Mouse (Mus musculus): ENCODE measurements at regions not wholly inside any gene's neighbourhood (a gene's known extent, or its start where the extent isn't known, plus 50 kb on each side); places are given as distances from the start of the nearest gene placed in this dataset.
A peak's percentile ranks its signal among the peaks of the same experiment; 100 is the strongest.

DNA sequence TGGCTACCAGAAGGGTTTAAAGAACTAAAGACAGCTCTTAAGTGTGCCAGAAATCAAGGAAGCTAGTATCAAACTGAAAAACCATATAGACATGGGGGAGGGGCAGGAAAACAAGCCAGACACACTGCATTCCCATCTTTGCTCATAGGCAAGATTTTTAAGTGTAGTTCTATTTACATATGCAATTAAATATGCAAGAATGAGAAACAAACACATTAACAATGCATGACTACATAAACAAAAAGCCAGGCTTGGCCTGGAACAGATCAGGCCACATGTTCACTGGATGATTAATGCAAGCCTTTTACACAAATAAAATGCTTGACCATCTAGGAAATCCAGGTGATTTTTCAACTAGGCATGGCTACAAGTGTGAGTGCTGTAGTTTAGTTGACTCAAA lies 798.0 kb downstream of the Cypt12 start:
- no peak overlapping the region for H3K4me2 ChIP-seq (ENCODE audit: low read length)
- no peaks in the 10 kb centered on the region for H3K36me3 ChIP-seq (ENCODE audit: control insufficient read depth, insufficient read depth, low read length)
- no peak for ATAC-seq (ENCODE audit: insufficient number of reproducible peaks, insufficient read depth, low FRiP score, low read depth)
- H3K27me3 ChIP-seq (ENCODE audit: control insufficient read depth, insufficient read depth, low read length): no peaks in the 10 kb centered on the region
- H3K9me3 ChIP-seq (ENCODE audit: control insufficient read depth, low read length): no peaks in the 10 kb centered on the region
- H3K4me1 ChIP-seq (ENCODE audit: control insufficient read depth in 2 of 2, insufficient read depth in 2 of 2, low read length in 2 of 2): no peaks in the 10 kb centered on the region
- H3K27ac ChIP-seq (replicated peaks in 1 of 2; ENCODE audit: control insufficient read depth in 1 of 2, insufficient read depth in 1 of 2, low read depth in 2 of 2, low read length in 2 of 2): no peak overlapping the region
- H3K9ac ChIP-seq (ENCODE audit: low read length): no peak overlapping the region
- H3K4me3 ChIP-seq (ENCODE audit: control insufficient read depth in 1 of 2, insufficient read depth in 1 of 2, low read depth in 1 of 2, low read length in 2 of 2): no peak overlapping the region

DNA sequence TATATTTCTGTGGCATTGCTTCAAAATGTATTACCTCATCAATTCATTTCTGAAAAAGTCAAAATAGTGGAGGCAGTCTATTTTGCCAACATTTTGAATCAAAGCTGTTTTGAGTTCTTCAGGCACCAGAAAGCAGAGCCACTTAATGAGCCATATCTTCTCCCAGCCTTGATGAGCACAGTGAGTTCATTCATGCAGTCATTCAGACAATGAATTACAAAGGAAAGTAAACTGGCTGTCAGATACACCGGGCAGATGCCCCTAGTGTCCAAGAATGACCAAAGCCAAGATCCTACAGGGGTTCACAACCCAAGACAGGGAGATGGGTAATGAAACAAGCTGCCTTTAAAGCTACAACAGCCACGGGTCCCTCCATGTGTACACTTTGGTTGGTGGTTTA lies 798.7 kb downstream of the Cypt12 start:
- H3K36me3 ChIP-seq (ENCODE audit: control insufficient read depth, insufficient read depth, low read length): no peaks in the 10 kb centered on the region
- H3K4me1 ChIP-seq (ENCODE audit: control insufficient read depth in 2 of 2, insufficient read depth in 2 of 2, low read length in 2 of 2): no peaks in the 10 kb centered on the region
- no peak for ATAC-seq (ENCODE audit: insufficient number of reproducible peaks, insufficient read depth, low FRiP score, low read depth)
- H3K4me3 ChIP-seq (ENCODE audit: control insufficient read depth in 1 of 2, insufficient read depth in 1 of 2, low read depth in 1 of 2, low read length in 2 of 2): no peak overlapping the region
- 64% methylated on average over 2 of the region's 2 CpGs for WGBS
- no peaks in the 10 kb centered on the region for H3K27me3 ChIP-seq (ENCODE audit: control insufficient read depth, insufficient read depth, low read length)
- no peak overlapping the region for H3K4me2 ChIP-seq (ENCODE audit: low read length)
- no peaks in the 10 kb centered on the region for H3K9me3 ChIP-seq (ENCODE audit: control insufficient read depth, low read length)
- H3K9ac ChIP-seq (ENCODE audit: low read length): no peak overlapping the region
- H3K27ac ChIP-seq (replicated peaks in 1 of 2; ENCODE audit: control insufficient read depth in 1 of 2, insufficient read depth in 1 of 2, low read depth in 2 of 2, low read length in 2 of 2): no peak overlapping the region

DNA sequence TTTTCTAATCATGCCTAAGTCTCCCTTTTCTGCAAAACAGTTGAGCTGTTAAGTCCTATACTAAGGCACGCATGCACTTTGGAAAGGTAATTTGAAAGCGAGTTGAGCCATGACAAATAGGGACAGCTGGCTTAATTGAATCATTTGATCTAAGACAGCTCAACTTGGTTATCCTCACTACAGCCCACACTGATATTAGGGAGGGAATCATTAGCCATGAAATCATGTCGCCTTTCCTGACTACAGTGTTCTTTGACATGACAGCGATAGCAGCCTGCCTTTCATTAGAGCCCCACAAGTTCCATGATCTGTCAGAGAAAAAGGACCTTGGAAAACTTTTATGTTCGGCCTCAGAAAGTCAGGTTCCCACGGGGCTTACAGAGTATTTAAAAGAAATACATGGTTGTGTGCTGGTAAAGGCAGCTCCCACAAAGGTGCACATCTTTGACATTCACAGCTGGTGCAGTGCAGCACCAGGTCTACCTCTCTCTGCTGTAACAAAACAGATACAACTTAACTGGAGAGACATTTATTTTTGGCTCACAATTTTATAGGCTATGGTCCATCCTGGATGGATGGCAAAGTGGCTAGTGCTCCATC lies 803.5 kb downstream of the Cypt12 start:
- Histone ChIP-seq H3K4me1 (ENCODE audit: control insufficient read depth in 2 of 2, insufficient read depth in 2 of 2, low read length in 2 of 2) (no peaks in the 10 kb centered on the region), H3K4me2 (ENCODE audit: low read length) (no peak overlapping the region), H3K27me3 (ENCODE audit: control insufficient read depth, insufficient read depth, low read length) (no peaks in the 10 kb centered on the region), H3K9me3 (ENCODE audit: control insufficient read depth, low read length) (no peaks in the 10 kb centered on the region), H3K4me3 (ENCODE audit: control insufficient read depth in 1 of 2, insufficient read depth in 1 of 2, low read depth in 1 of 2, low read length in 2 of 2) (no peak overlapping the region), H3K27ac (replicated peaks in 1 of 2; ENCODE audit: control insufficient read depth in 1 of 2, insufficient read depth in 1 of 2, low read depth in 2 of 2, low read length in 2 of 2) (no peak overlapping the region), H3K36me3 (ENCODE audit: control insufficient read depth, insufficient read depth, low read length) (no peaks in the 10 kb centered on the region), H3K9ac (ENCODE audit: low read length) (no peak overlapping the region)
- 79% methylated on average over 6 of the region's 6 CpGs for WGBS
- no peak for ATAC-seq (ENCODE audit: insufficient number of reproducible peaks, insufficient read depth, low FRiP score, low read depth)

DNA sequence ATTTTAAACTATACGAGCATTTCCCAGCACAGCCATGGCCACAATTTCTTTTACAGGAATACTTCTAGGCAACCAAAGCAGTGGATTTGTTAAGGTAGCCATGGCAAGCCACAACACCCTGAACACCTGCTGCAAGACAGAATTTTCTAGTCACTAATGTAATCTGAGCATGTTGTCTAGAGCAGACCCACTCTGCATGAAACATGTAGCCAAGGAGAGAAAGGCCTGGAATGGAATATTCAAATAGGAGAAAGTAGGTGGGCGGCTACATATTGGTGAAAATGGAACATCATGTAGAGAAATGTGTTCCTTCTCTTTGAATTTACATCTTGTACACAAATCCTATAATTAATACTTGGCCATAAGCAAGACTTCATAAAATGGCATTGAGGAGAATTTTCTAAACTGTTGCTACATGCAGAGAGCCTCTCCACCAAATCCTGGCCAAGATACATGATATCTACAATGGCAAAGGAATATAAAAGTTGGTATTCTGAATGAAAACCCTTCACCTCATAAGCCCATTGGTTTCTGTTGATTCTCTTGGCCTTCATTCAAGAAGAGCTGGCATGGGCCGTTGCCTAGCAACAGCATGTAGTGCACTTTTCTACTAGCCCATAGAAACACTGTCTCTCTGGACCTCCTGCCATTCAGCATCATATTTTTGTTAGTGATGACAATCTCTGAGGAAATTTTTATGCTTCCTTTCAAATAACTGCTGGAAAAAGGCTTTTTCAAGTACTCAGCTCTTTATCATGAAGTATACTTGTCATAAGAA lies 816.3 kb downstream of the Cypt12 start:
- Histone ChIP-seq H3K27me3 (ENCODE audit: control insufficient read depth, insufficient read depth, low read length) (no peaks in the 10 kb centered on the region), H3K4me2 (ENCODE audit: low read length) (no peak overlapping the region), H3K4me1 (ENCODE audit: control insufficient read depth in 2 of 2, insufficient read depth in 2 of 2, low read length in 2 of 2) (no peaks in the 10 kb centered on the region), H3K9me3 (ENCODE audit: control insufficient read depth, low read length) (no peaks in the 10 kb centered on the region), H3K4me3 (ENCODE audit: control insufficient read depth in 1 of 2, insufficient read depth in 1 of 2, low read depth in 1 of 2, low read length in 2 of 2) (no peak overlapping the region), H3K36me3 (ENCODE audit: control insufficient read depth, insufficient read depth, low read length) (no peaks in the 10 kb centered on the region), H3K27ac (replicated peaks in 1 of 2; ENCODE audit: control insufficient read depth in 1 of 2, insufficient read depth in 1 of 2, low read depth in 2 of 2, low read length in 2 of 2) (no peak overlapping the region), H3K9ac (ENCODE audit: low read length) (no peak overlapping the region)
- WGBS: 80% methylated on average over 3 of the region's 3 CpGs
- ATAC-seq (ENCODE audit: insufficient number of reproducible peaks, insufficient read depth, low FRiP score, low read depth): no peak

DNA sequence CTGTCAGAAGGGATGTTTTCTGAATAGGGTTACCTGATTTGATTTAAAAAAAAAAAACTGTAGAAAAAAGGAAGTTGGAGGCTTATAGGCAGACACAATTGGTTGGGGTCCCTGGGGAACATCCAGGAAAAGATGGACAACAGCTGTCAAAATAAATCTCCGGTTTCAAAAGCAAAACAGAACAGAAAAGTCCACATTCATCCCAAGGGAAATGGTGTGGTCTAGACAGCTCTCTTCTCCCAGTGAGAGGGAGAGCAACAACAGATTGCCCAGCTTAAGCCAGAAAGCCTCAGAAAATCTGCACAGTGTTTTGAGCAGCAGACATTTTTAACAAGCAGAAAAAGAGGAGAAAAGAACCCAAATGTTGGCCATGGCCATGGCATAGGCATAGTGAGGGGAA lies 830.3 kb downstream of the Cypt12 start:
- Histone ChIP-seq H3K4me3 (ENCODE audit: control insufficient read depth in 1 of 2, insufficient read depth in 1 of 2, low read depth in 1 of 2, low read length in 2 of 2) (no peak overlapping the region), H3K27ac (replicated peaks in 1 of 2; ENCODE audit: control insufficient read depth in 1 of 2, insufficient read depth in 1 of 2, low read depth in 2 of 2, low read length in 2 of 2) (no peak overlapping the region), H3K9me3 (ENCODE audit: control insufficient read depth, low read length) (no peaks in the 10 kb centered on the region), H3K4me2 (ENCODE audit: low read length) (no peak overlapping the region), H3K9ac (ENCODE audit: low read length) (no peak overlapping the region), H3K36me3 (ENCODE audit: control insufficient read depth, insufficient read depth, low read length) (no peaks in the 10 kb centered on the region), H3K4me1 (ENCODE audit: control insufficient read depth in 2 of 2, insufficient read depth in 2 of 2, low read length in 2 of 2) (no peaks in the 10 kb centered on the region), H3K27me3 (ENCODE audit: control insufficient read depth, insufficient read depth, low read length) (no peaks in the 10 kb centered on the region)
- ATAC-seq (ENCODE audit: insufficient number of reproducible peaks, insufficient read depth, low FRiP score, low read depth): no peak
- WGBS: 57% methylated on average over 1 of the region's 1 CpGs

DNA sequence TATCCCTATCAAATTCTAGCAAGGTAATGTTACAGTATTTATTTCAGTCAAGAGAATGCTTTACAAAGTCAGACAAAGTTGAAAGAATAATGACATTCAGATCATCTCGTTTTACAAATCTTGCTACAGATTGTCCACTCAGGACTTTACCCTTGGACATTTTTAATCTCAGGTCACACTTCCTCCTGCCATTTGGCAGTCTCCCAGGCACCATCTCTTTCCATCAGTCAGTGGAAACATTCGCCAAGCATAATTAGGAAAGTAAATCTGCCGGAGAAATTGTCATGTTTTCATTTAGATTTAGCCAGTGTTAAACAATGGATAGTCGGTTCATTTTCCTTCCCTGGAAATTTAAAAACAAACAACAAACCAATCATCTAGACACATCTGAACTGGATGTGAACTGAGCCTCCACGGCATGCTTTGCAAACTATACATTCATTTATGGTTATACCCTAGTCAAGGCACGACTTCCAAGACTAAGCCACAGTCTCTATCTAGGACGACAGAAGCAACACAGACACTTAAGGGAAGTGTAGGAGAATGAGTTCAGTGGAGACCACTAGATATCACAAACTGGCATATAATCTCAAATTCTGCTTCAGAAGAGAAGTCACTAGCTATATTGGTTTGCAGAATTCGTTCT lies 839.4 kb downstream of the Cypt12 start:
- Histone ChIP-seq H3K9ac (ENCODE audit: low read length) (no peak overlapping the region), H3K36me3 (ENCODE audit: control insufficient read depth, insufficient read depth, low read length) (no peaks in the 10 kb centered on the region), H3K4me3 (ENCODE audit: control insufficient read depth in 1 of 2, insufficient read depth in 1 of 2, low read depth in 1 of 2, low read length in 2 of 2) (no peak overlapping the region), H3K4me1 (ENCODE audit: control insufficient read depth in 2 of 2, insufficient read depth in 2 of 2, low read length in 2 of 2) (no peaks in the 10 kb centered on the region; a peak in 1 of 4 replicates), H3K9me3 (ENCODE audit: control insufficient read depth, low read length) (no peaks in the 10 kb centered on the region), H3K27ac (replicated peaks in 1 of 2; ENCODE audit: control insufficient read depth in 1 of 2, insufficient read depth in 1 of 2, low read depth in 2 of 2, low read length in 2 of 2) (0 out of 4 replicates have a peak overlapping the region, but pooled peaks have one; percentile 27 to 41), H3K4me2 (ENCODE audit: low read length) (no peak overlapping the region), H3K27me3 (ENCODE audit: control insufficient read depth, insufficient read depth, low read length) (no peaks in the 10 kb centered on the region)
- no peak for ATAC-seq (ENCODE audit: insufficient number of reproducible peaks, insufficient read depth, low FRiP score, low read depth)
- WGBS: 55% methylated on average over 8 of the region's 8 CpGs

DNA sequence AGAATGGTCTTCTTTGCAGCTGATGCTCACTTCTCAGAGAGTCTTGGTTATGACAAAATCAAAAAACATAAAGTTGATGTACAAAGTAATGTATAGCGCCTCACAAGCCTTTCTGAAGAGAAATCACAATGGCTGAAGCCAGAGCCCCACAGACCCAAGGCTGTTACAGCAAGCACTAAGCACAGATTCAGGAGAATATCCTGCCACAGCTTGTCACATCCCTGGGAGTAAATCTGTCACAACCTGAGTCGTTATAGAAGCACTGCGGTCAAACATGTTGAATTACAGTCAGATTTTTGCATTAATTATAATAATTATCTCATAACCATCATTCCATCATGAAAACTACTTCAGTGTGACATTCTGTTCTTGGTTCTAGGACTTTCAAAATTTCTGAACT lies 825.7 kb downstream of the 1700064H15Rik start:
- H3K27ac ChIP-seq (replicated peaks in 1 of 2; ENCODE audit: control insufficient read depth in 1 of 2, insufficient read depth in 1 of 2, low read depth in 2 of 2, low read length in 2 of 2): no peak overlapping the region
- no peak overlapping the region for H3K9ac ChIP-seq (ENCODE audit: low read length)
- H3K36me3 ChIP-seq (ENCODE audit: control insufficient read depth, insufficient read depth, low read length): no peaks in the 10 kb centered on the region
- WGBS: 79% methylated on average over 3 of the region's 3 CpGs
- H3K4me1 ChIP-seq (ENCODE audit: control insufficient read depth in 2 of 2, insufficient read depth in 2 of 2, low read length in 2 of 2): no peaks in the 10 kb centered on the region
- H3K9me3 ChIP-seq (ENCODE audit: control insufficient read depth, low read length): no peaks in the 10 kb centered on the region
- no peaks in the 10 kb centered on the region for H3K27me3 ChIP-seq (ENCODE audit: control insufficient read depth, insufficient read depth, low read length)
- no peak overlapping the region for H3K4me2 ChIP-seq (ENCODE audit: low read length)
- ATAC-seq (ENCODE audit: insufficient number of reproducible peaks, insufficient read depth, low FRiP score, low read depth): no peak
- H3K4me3 ChIP-seq (ENCODE audit: control insufficient read depth in 1 of 2, insufficient read depth in 1 of 2, low read depth in 1 of 2, low read length in 2 of 2): no peak overlapping the region
